Mouse (Mus musculus): ENCODE data around the gene Ptgs1.

- TF ChIP-seq CTCF (IDR thresholded peaks at IDR 0.05; ENCODE audit: low read depth, low read length) (no peak), GATA1 (IDR thresholded peaks at IDR 0.05; ENCODE audit: borderline replicate concordance, low read length) (no peak), TAL1 (conservative IDR thresholded peaks at IDR 0.05; ENCODE audit: low read depth, low read length) (no peak), GATA2 (IDR thresholded peaks at IDR 0.05; ENCODE audit: borderline replicate concordance, low read depth, low read length) (no peak), POLR2AphosphoS5 (IDR thresholded peaks at IDR 0.05; ENCODE audit: insufficient replicate concordance, low read depth, low read length) (no peak)
Measured at GRCm38 (mm10) chr2:36184876-36185275, 45.4 kb upstream of the Ptgs1 start.
